Mouse (Mus musculus) brain, embryonic 14.5 days (tissue): ENCODE data around the gene Vps35l.

ENCODE experiments used
- CTCF ChIP-seq: fragments of 200-500 bp; IDR thresholded peaks from 2 replicates; pipeline ENCODE4 v1.5.1; 2012; ENCODE audit warnings: inconsistent platforms, mild to moderate bottlenecking, moderate library complexity, borderline replicate concordance; ENCODE audit not compliant: insufficient read depth, insufficient read length; ENCODE audit errors: extremely low read depth
- POLR2A ChIP-seq: fragments of 200-500 bp; IDR thresholded peaks from 2 replicates; pipeline ENCODE4 v1.6.1; 2012; ENCODE audit warnings: mild to moderate bottlenecking, inconsistent platforms, borderline replicate concordance; ENCODE audit not compliant: poor library complexity, insufficient read depth, insufficient read length, severe bottlenecking; ENCODE audit errors: extremely low read depth

DNA sequence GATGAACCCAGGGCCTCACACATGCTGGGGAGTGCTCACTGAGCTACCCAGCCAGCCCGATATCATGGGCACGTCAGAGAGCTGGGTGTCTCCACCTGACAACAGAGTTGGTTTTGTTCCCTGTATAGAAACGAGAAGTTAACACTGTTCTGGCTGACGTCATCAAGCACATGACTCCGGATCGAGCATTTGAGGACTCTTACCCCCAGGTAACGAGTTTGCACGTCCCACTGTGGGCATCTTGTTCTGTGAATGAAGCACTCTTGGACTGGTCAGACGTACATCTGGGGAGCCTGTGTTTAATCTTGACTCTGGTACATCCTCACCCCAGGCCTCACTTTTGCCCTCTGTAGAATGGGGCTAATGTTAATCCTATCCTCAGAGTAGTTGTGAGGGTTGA, 56.8 kb downstream of the Vps35l start:
- no peak for TF ChIP-seq CTCF
- no peak for TF ChIP-seq POLR2A
